Mouse (Mus musculus): ENCODE results near the gene Dst.

The Dst gene

GRCm38 (mm10) chr1:33908191-33908962 is at the start of gene Dst:
TSS of gene Dst (plus strand) at chr1:33908225.
- DNase-seq = no peak

- peak; percentile 46 for DNase-seq
Observed at GRCm38 (mm10) chr1:33869031-33869430, 39.0 kb upstream of the Dst start.

GRCm38 (mm10) chr1:33869437-33869836 is 38.6 kb upstream of the Dst start:
- DNase-seq = no peak

- DNase-seq = no peak
Observed at GRCm38 (mm10) chr1:33873561-33873960, 34.5 kb upstream of the Dst start.

GRCm38 (mm10) chr1:33875691-33876090 is 32.3 kb upstream of the Dst start:
- peak; percentile 20 for DNase-seq

GRCm38 (mm10) chr1:33876416-33876815 is 31.6 kb upstream of the Dst start:
- DNase-seq = no peak

GRCm38 (mm10) chr1:33878170-33878569 is 29.9 kb upstream of the Dst start:
- no peak for DNase-seq

- DNase-seq = no peak
Observed at GRCm38 (mm10) chr1:33883102-33883839, 24.8 kb upstream of the Dst start.

- DNase-seq = no peak
Observed at GRCm38 (mm10) chr1:33892784-33893183, 15.2 kb upstream of the Dst start.

- no peak for DNase-seq
Observed at GRCm38 (mm10) chr1:33896116-33896515, 11.9 kb upstream of the Dst start.

GRCm38 (mm10) chr1:33896666-33897065 is 11.4 kb upstream of the Dst start:
- peak; percentile 67 for DNase-seq

GRCm38 (mm10) chr1:33897426-33897825 is 10.6 kb upstream of the Dst start:
- DNase-seq = peak; percentile 57

GRCm38 (mm10) chr1:33898373-33898772 is 9.7 kb upstream of the Dst start:
- no peak for DNase-seq

GRCm38 (mm10) chr1:33900175-33900574 is 7.8 kb upstream of the Dst start:
- DNase-seq = no peak

- DNase-seq = peak; percentile 7
Observed at GRCm38 (mm10) chr1:33903587-33903986, 4.4 kb upstream of the Dst start.

- DNase-seq = peak; percentile 55
Observed at GRCm38 (mm10) chr1:33906216-33906615, 1.8 kb upstream of the Dst start.

GRCm38 (mm10) chr1:33906927-33907326 is 1.1 kb upstream of the Dst start:
- peak; percentile 81 for DNase-seq

GRCm38 (mm10) chr1:33907421-33908190 is 419 bp upstream of the Dst start, which contains the start of gene Bend6:
TSS of gene Bend6 (minus strand) at chr1:33907816.
- DNase-seq = peak; percentile 90

GRCm38 (mm10) chr1:33911589-33911988 is 3.6 kb downstream of the Dst start:
- peak; percentile 7 for DNase-seq

- no peak for DNase-seq
Observed at GRCm38 (mm10) chr1:33916554-33916953, 8.5 kb downstream of the Dst start.

- no peak for DNase-seq
Observed at GRCm38 (mm10) chr1:33922975-33923374, 14.9 kb downstream of the Dst start.

GRCm38 (mm10) chr1:33925283-33925682 is 17.3 kb downstream of the Dst start:
- DNase-seq = no peak

GRCm38 (mm10) chr1:33927466-33927865 is 19.4 kb downstream of the Dst start:
- peak; percentile 56 for DNase-seq
